25 mouse cellular contexts compared by ENCODE assay signal in the genomic region with DNA sequence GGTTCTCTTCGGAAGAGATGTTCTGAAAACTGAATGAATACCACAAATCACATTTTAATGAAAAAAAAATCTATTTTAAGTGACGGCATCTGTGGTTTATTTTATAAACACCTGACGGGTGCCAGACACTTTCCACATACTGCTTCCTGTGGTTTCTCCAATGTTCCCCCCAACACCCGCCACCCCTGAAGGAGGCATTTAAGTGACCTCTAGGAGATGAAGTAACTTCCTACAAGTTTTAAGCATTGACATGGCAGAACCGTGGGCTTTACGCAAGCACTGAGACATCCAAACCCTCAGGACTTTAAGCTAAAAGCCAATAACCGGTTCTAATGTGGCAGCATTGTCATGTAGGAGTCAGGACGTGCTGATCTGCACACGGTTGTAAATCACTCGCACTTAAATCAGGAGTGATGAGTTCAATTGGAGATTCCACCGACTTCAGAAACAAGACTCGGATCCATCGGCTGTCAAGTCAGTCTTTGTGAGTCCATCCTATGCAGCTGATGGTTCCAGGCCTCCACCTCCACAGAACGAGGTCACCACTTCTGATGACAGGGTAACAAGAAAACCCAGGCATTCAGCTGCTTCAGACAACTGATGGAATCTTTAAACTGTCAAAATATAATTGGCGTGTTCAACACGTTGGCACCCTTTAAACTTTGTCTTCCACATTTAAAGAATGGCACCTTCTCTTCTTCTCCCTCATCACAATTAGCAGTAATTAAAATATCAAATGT.
DNase-seq lines count a peak whose midpoint lies in the region; ATAC-seq and TF ChIP-seq lines count a peak whose summit lies in the region.
"Had no signal": no experiment of that assay in that cellular context is flagged by ENCODE, and none has a peak within 500 bp of the region (broad histone marks: within the 10 kb centered on the region; RNA-seq: fewer than 3 reads in every experiment).

No protein-coding gene starts in this region.

- TF ChIP-seq POLR2A in lung, adult 2 months (IDR thresholded peaks at IDR 0.05; ENCODE audit: borderline replicate concordance, extremely low read depth, low read depth, low read length): no peak

- no peak overlapping the region for H3K4me3 ChIP-seq in lung, postnatal 0 days (ENCODE audit: low read depth, low read length)
- H3K4me3 ChIP-seq in lung, adult 2 months (replicated peaks; ENCODE audit: extremely low read depth, low read depth, low read length): no peak overlapping the region
- H3K4me3 ChIP-seq in liver, embryonic 12.5 days: no peak overlapping the region
- H3K4me3 ChIP-seq: embryonic facial prominence, embryonic 13.5 days; heart, adult 2 months; heart, embryonic 12.5 days; hindbrain, embryonic 10.5 days; hindbrain, embryonic 15.5 days; left cerebral cortex, adult 2 months; limb, embryonic 12.5 days; myocyte; neural tube, embryonic 12.5 days had no signal

- H3K27ac ChIP-seq in lung, postnatal 0 days (ENCODE audit: low read length): no peak overlapping the region
- H3K27ac ChIP-seq in liver, embryonic 12.5 days: no peak overlapping the region
- H3K27ac ChIP-seq: embryonic facial prominence, embryonic 13.5 days; heart, adult 2 months; hindbrain, embryonic 10.5 days; hindbrain, embryonic 15.5 days; left cerebral cortex, adult 2 months; limb, embryonic 12.5 days; neural tube, embryonic 12.5 days had no signal

- H3K9me3 ChIP-seq in lung, postnatal 0 days (ENCODE audit: low read length): no peaks in the 10 kb centered on the region
- no peaks in the 10 kb centered on the region for H3K9me3 ChIP-seq in liver, embryonic 12.5 days (replicated peaks)
- H3K9me3 ChIP-seq: embryonic facial prominence, embryonic 13.5 days; heart, embryonic 12.5 days; hindbrain, embryonic 10.5 days; hindbrain, embryonic 15.5 days; limb, embryonic 12.5 days; neural tube, embryonic 12.5 days had no signal

- no peak for ATAC-seq in lung, postnatal 0 days
- ATAC-seq in megakaryocyte, adult 5-6 weeks (ENCODE audit: poor library complexity, severe bottlenecking): peak; percentile 49; the same call in 1 of the 2 replicates
- ATAC-seq in liver, embryonic 12.5 days: no peak
- ATAC-seq: forebrain, embryonic 16.5 days; inflammation-experienced regulatory T-cells, adult 6 months had no signal

- no peak for TF ChIP-seq CTCF in lung, postnatal 0 days (IDR thresholded peaks at IDR 0.05)
- TF ChIP-seq CTCF in lung, adult 2 months (IDR thresholded peaks at IDR 0.05; ENCODE audit: insufficient read depth, low read length): no peak

- no peaks in the 10 kb centered on the region for H3K36me3 ChIP-seq in lung, postnatal 0 days (ENCODE audit: insufficient read depth, low read length)
- no peaks in the 10 kb centered on the region for H3K36me3 ChIP-seq in liver, embryonic 12.5 days
- H3K36me3 ChIP-seq: embryonic facial prominence, embryonic 13.5 days; heart, embryonic 12.5 days; hindbrain, embryonic 10.5 days; hindbrain, embryonic 15.5 days; limb, embryonic 12.5 days; neural tube, embryonic 12.5 days had no signal

- H3K27me3 ChIP-seq in lung, postnatal 0 days (replicated peaks; ENCODE audit: insufficient read depth, low read length): no peaks in the 10 kb centered on the region
- H3K27me3 ChIP-seq in liver, embryonic 12.5 days (replicated peaks): no peaks in the 10 kb centered on the region
- H3K27me3 ChIP-seq: embryonic facial prominence, embryonic 13.5 days; hindbrain, embryonic 15.5 days; limb, embryonic 12.5 days; neural tube, embryonic 12.5 days had no signal

- TF ChIP-seq EP300 in lung, postnatal 0 days (IDR thresholded peaks at IDR 0.05): no peak

- 70% methylated on average over 16 of the region's 16 CpGs for WGBS in lung, postnatal 0 days
- WGBS in lung, adult 2 months: 65% methylated on average over 16 of the region's 16 CpGs
- 61% methylated on average over 16 of the region's 16 CpGs for WGBS in liver, embryonic 12.5 days (ENCODE audit: insufficient replicate concordance)

- no peak overlapping the region for H3K4me2 ChIP-seq in lung, postnatal 0 days (replicated peaks; ENCODE audit: low read depth, low read length)
- H3K4me2 ChIP-seq in liver, embryonic 12.5 days: no peak overlapping the region
- H3K4me2 ChIP-seq: embryonic facial prominence, embryonic 13.5 days; heart, embryonic 12.5 days; hindbrain, embryonic 15.5 days; limb, embryonic 12.5 days; neural tube, embryonic 12.5 days had no signal

- no peaks in the 10 kb centered on the region for H3K4me1 ChIP-seq in lung, postnatal 0 days (ENCODE audit: insufficient read depth, low read depth, low read length)
- H3K4me1 ChIP-seq in lung, adult 2 months (ENCODE audit: control insufficient read depth, insufficient read depth, low read length): no peaks in the 10 kb centered on the region
- no peaks in the 10 kb centered on the region for H3K4me1 ChIP-seq in liver, embryonic 12.5 days
- H3K4me1 ChIP-seq: embryonic facial prominence, embryonic 13.5 days; heart, embryonic 12.5 days; hindbrain, embryonic 15.5 days; limb, embryonic 12.5 days; neural tube, embryonic 12.5 days had no signal

- peak; percentile 24 for DNase-seq in lung, postnatal 0 days (ENCODE audit: low spot score)
- DNase-seq in lung, adult 2 months: no peak
- peak; percentile 79 for DNase-seq in retina, postnatal 1 day
- DNase-seq in retina, embryonic 14.5 days (ENCODE audit: low spot score): no peak
- DNase-seq in gastrocnemius, adult 18-20 months (ENCODE audit: low spot score): no peak
- DNase-seq: adrenal gland, postnatal 25 days; cerebellum, adult 11-12 months; cerebellum, adult 9-11 months; gastrocnemius, postnatal 10 days; heart, adult 2 months; kidney, adult 11 months; kidney, postnatal 14 days; lung, postnatal 10 days had no signal

- no peak overlapping the region for H3K9ac ChIP-seq in lung, postnatal 0 days (replicated peaks; ENCODE audit: low read depth)
- no peak overlapping the region for H3K9ac ChIP-seq in liver, embryonic 12.5 days
- H3K9ac ChIP-seq: embryonic facial prominence, embryonic 13.5 days; heart, embryonic 12.5 days; hindbrain, embryonic 15.5 days; limb, embryonic 12.5 days; neural tube, embryonic 12.5 days had no signal

Comparison
In these comparisons a context has a peak if more than half of its experiments do, and no peak if none do; other contexts are left out.
1. DNase-seq: peak in lung, postnatal 0 days (single experiment) and retina, postnatal 1 day (single experiment); none in lung, adult 2 months (single experiment), retina, embryonic 14.5 days (single experiment) and gastrocnemius, adult 18-20 months (single experiment).